Mouse (Mus musculus) forebrain, postnatal 0 days (tissue): ENCODE measurements around the gene Fn3krp. TPM values are rescaled to one million over a fixed set of nuclear protein-coding genes. Genes with fewer than 3 reads are reported as not detected.
A peak's percentile ranks its signal among the peaks of the same experiment; 100 is the strongest.

Experiments
- ATAC-seq: fragments of 200-750 bp; cut with Nextera tagmentation; 2 replicates; pipeline ENCODE4 v1.8.0; 2017; ENCODE audit warnings: mild to moderate bottlenecking, moderate library complexity
- DNase-seq: peaks from one replicate; pipeline ENCODE4 v3.0.0-alpha.2; 2015
- H3K27ac ChIP-seq: fragments of 300-500 bp; sonication (generic); 2 replicates; pipeline ENCODE4 v1.5.1; 2014; ENCODE audit warnings: low read depth, mild to moderate bottlenecking, antibody characterized with exemption, low read length, moderate library complexity, mixed read lengths
- H3K27me3 ChIP-seq: fragments of 300-500 bp; sonication (generic); 2 replicates; pipeline ENCODE4 v1.6.1; 2014; ENCODE audit warnings: mild to moderate bottlenecking, low read length, mixed read lengths; ENCODE audit not compliant: insufficient read depth
- H3K36me3 ChIP-seq: fragments of 300-500 bp; sonication (generic); 2 replicates; pipeline ENCODE4 v1.6.1; 2014; ENCODE audit warnings: mild to moderate bottlenecking, moderate library complexity; ENCODE audit not compliant: insufficient read depth
- H3K4me1 ChIP-seq: fragments of 300-500 bp; sonication (generic); 2 replicates; pipeline ENCODE4 v1.6.1; 2014; ENCODE audit warnings: antibody characterized with exemption; ENCODE audit not compliant: insufficient read depth
- H3K4me2 ChIP-seq: fragments of 300-500 bp; sonication (generic); 2 replicates; pipeline ENCODE4 v1.6.1; 2014; ENCODE audit warnings: low read depth, mild to moderate bottlenecking, moderate library complexity
- H3K4me3 ChIP-seq: fragments of 300-500 bp; sonication (generic); 2 replicates; pipeline ENCODE4 v1.5.1; 2014; ENCODE audit warnings: low read depth, low read length, mixed read lengths
- H3K9ac ChIP-seq: fragments of 300-500 bp; sonication (generic); 2 replicates; pipeline ENCODE4 v1.6.1; 2014; ENCODE audit warnings: mild to moderate bottlenecking
- H3K9me3 ChIP-seq: fragments of 300-500 bp; sonication (generic); 2 replicates; pipeline ENCODE4 v1.6.1; 2016; ENCODE audit warnings: low read length
- CTCF ChIP-seq: sonication (generic); IDR thresholded peaks from 2 replicates; pipeline ENCODE4 v1.5.1; 2016; ENCODE audit warnings: antibody characterized with exemption, control low read depth, low read depth
- WGBS: fragments of 180-500 bp; shearing (Covaris S2); extraction: QIAGEN DNeasy Blood & Tissue Kit; methylation state at CpG from one replicate; pipeline ENCODE4 v1.1.7; 2014; 5-methylcytosine and 5-hydroxymethylcytosine counted together
- polyA plus RNA-seq: library from polyadenylated mRNA; unstranded; fragments of >200 nt; fragmentation: Nextera tagmentation; extraction: Ambion mirVana; gene quantifications from 2 replicates; pipeline ENCODE4 v1.2.1, GENCODE M21; 2015
- total RNA-seq: library from RNA; depleted of rRNA; stranded (reverse); fragments of >200 nt; gene quantifications from 2 replicates; pipeline ENCODE4 v1.2.3, GENCODE M21; 2014; rRNA removed

The Fn3krp gene
- total RNA-seq (19.0 and 19.7 TPM in 2 replicates), polyA plus RNA-seq (7.0 and 8.2 TPM in 2 replicates)

GRCm38 (mm10) chr11:121420830-121421552 is at the start of gene Fn3krp:
Gene Fn3krp (plus strand): TSS chr11:121421401.
- Histone ChIP-seq H3K4me2 (peak within 1 kb of the TSS; percentile 81), H3K9ac (peak within 1 kb of the TSS; percentile 62), H3K27me3 (no peaks in the 10 kb centered on the region), H3K36me3 (no peaks in the 10 kb centered on the region), H3K4me1 (no peaks in the 10 kb centered on the region), H3K4me3 (peak within 1 kb of the TSS; percentile 67), H3K27ac (peak within 1 kb of the TSS; percentile 70), H3K9me3 (no peaks in the 10 kb centered on the region)
- 1% methylated on average over 28 of the region's 28 CpGs for WGBS
- ATAC-seq (peak; percentile 99), DNase-seq (peak; percentile 97)
- peak; percentile 25; the same call in 1 of the 2 replicates for TF ChIP-seq CTCF

- no peak for TF ChIP-seq CTCF
- WGBS, result 67% methylated on average over 6 of the region's 6 CpGs
- H3K9me3 ChIP-seq, result no peaks in the 10 kb centered on the region
- ATAC-seq (no peak), DNase-seq (no peak)
- no peak overlapping the region for H3K4me2 ChIP-seq
- H3K4me1 ChIP-seq, result no peaks in the 10 kb centered on the region
- H3K36me3 ChIP-seq, result no peaks in the 10 kb centered on the region
- H3K27ac ChIP-seq, result no peak overlapping the region
- no peak overlapping the region for H3K9ac ChIP-seq
- H3K4me3 ChIP-seq, result no peak overlapping the region
- no peaks in the 10 kb centered on the region for H3K27me3 ChIP-seq
These were observed 47.9 kb upstream of the Fn3krp start for GRCm38 (mm10) chr11:121373305-121373704.

GRCm38 (mm10) chr11:121378644-121379043 is 42.6 kb upstream of the Fn3krp start:
- Histone ChIP-seq H3K36me3 (no peaks in the 10 kb centered on the region), H3K27ac (no peak overlapping the region), H3K4me1 (no peaks in the 10 kb centered on the region), H3K9me3 (no peaks in the 10 kb centered on the region), H3K9ac (no peak overlapping the region), H3K4me2 (no peak overlapping the region), H3K27me3 (no peaks in the 10 kb centered on the region), H3K4me3 (no peak overlapping the region)
- no peak for TF ChIP-seq CTCF
- no peak for ATAC-seq
- no peak for DNase-seq

- DNase-seq (no peak), ATAC-seq (peak; percentile 59)
- Histone ChIP-seq H3K9ac (no peak overlapping the region), H3K4me1 (no peaks in the 10 kb centered on the region), H3K4me2 (no peak overlapping the region), H3K27ac (no peak overlapping the region), H3K27me3 (no peaks in the 10 kb centered on the region), H3K9me3 (no peaks in the 10 kb centered on the region), H3K36me3 (no peaks in the 10 kb centered on the region), H3K4me3 (no peak overlapping the region)
- TF ChIP-seq CTCF, result no peak
- WGBS, result 35% methylated on average over 6 of the region's 6 CpGs
These were observed 40.9 kb upstream of the Fn3krp start for GRCm38 (mm10) chr11:121380294-121380693.

GRCm38 (mm10) chr11:121387750-121388553 is 33.2 kb upstream of the Fn3krp start, which contains the start of gene Rab40b:
Gene Rab40b (minus strand): TSS chr11:121388251.
- H3K27me3 ChIP-seq, result no peaks in the 10 kb centered on the region
- peak within 1 kb of the TSS; percentile 57 for H3K27ac ChIP-seq
- peak within 1 kb of the TSS; percentile 65 for H3K9ac ChIP-seq
- no peaks in the 10 kb centered on the region for H3K9me3 ChIP-seq
- WGBS, result 2% methylated on average over 61 of the region's 61 CpGs
- peak within 1 kb of the TSS; percentile 72 for H3K4me3 ChIP-seq
- TF ChIP-seq CTCF, result 0 out of 2 replicates have a peak, but pooled peaks have one; percentile 21
- ATAC-seq, result peak; percentile 98
- H3K4me1 ChIP-seq, result peaks cover 10% of the 10 kb centered on the region
- no peaks in the 10 kb centered on the region for H3K36me3 ChIP-seq
- DNase-seq, result peak; percentile 96
- peak within 1 kb of the TSS; percentile 90 for H3K4me2 ChIP-seq

- peak overlapping the region; percentile 90 for H3K4me2 ChIP-seq
- ATAC-seq (no peak), DNase-seq (no peak)
- 13% methylated on average over 6 of the region's 6 CpGs for WGBS
- no peak overlapping the region for H3K9ac ChIP-seq
- peaks cover 10% of the 10 kb centered on the region for H3K4me1 ChIP-seq
- H3K4me3 ChIP-seq, result peak overlapping the region; percentile 72
- H3K27me3 ChIP-seq, result no peaks in the 10 kb centered on the region
- no peak overlapping the region for H3K27ac ChIP-seq
- no peaks in the 10 kb centered on the region for H3K36me3 ChIP-seq
- TF ChIP-seq CTCF, result no peak
- no peaks in the 10 kb centered on the region for H3K9me3 ChIP-seq
These were observed 32.7 kb upstream of the Fn3krp start for GRCm38 (mm10) chr11:121388554-121388945.

- ATAC-seq (no peak), DNase-seq (no peak)
- no peak overlapping the region for H3K9ac ChIP-seq
- no peak overlapping the region for H3K27ac ChIP-seq
- H3K4me2 ChIP-seq, result no peak overlapping the region
- WGBS, result 56% methylated on average over 3 of the region's 3 CpGs
- peaks cover 10% of the 10 kb centered on the region for H3K4me1 ChIP-seq
- no peak for TF ChIP-seq CTCF
- H3K27me3 ChIP-seq, result no peaks in the 10 kb centered on the region
- no peaks in the 10 kb centered on the region for H3K36me3 ChIP-seq
- H3K4me3 ChIP-seq, result no peak overlapping the region
- no peaks in the 10 kb centered on the region for H3K9me3 ChIP-seq
These were observed 30.4 kb upstream of the Fn3krp start for GRCm38 (mm10) chr11:121390793-121391192.
